Mouse (Mus musculus): Measurements from ENCODE around the gene Ccdc124.
A peak's percentile ranks its signal among the peaks of the same experiment; 100 is the strongest.
"Not testable (repeated sequence)": the region's sequence is repeated elsewhere in the genome, so short reads cannot be mapped to it uniquely, and the experiment has no call there.

The Ccdc124 gene

DNA sequence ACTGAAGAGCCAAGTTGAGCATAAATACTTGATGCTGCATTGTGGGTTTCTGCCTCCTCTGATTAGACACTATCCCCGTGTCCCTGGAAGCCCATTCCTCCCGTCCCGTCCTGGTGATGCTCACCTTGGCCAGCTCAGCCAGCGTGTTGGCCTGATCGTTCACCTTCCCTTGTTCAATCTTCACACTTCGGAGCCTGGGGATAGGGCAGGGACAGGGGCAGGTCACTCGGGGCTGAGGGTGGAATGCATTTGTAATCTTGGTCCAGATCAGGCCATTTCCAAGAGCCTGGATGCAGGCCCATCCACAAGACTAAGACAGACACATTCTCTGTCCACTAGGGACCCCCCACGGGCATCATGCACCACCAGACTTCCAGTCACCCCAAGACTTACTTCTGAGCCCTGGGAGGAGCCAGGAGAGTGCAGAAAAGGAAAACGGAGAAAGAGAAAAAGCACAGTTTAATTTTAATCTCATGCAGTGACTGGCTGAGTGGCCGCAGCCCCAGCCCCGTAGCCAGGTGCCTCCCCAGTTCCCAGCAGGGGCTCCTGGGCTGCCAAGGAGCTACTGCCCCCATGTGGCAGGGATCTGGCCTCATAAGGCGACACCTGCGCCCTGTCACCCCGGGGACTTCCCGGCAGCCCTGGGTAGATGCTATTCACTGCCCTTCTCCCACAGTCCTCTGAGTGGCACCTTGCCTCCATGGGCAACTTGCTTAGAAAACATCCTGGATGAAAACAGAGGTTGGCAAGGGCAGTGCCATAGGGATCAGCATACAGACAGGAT, 27.2 kb downstream of the Ccdc124 start:
- no peak for DNase-seq (ENCODE audit: low spot score)

DNA sequence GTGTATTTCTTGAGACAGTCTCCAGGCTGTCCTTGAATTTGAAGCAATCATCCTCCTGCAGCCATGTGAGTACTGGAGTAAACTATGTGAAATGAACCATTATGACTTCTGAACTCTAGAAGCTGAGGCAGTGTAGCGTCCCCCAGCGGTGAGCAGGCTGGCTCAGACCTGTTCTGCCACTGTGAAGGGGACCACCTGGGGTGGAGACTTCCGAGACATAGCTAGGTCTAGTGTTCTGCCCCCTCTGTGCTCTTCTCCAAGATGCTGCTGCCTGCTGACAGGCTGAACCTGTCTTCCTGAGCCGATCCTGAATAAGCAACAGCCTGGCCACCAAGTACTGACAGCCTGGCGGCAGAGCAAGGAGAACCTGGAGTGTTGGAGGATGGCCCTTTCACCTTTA, 28.6 kb downstream of the Ccdc124 start:
- DNase-seq (ENCODE audit: low spot score): no peak

DNA sequence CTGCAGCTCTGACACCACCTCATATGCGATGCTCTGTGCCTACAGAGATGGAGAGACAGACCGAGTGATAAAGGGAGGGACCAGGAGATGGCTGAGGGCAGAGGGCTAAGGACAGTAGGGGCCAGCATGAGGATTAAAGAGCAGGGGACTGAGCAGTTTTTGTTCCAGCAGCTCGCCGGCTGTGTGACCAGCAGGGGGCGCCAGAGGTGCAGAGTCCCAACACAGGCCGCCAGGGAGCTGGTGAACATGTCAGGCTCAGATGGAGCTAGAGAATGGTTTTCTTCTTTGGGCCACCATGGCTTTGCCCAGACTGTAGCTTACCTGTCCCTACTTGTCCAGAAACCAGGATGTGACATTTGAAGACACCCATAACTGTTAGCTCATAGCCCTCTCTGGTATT, 29.2 kb downstream of the Ccdc124 start:
- DNase-seq (ENCODE audit: low spot score): peak; percentile 89

DNA sequence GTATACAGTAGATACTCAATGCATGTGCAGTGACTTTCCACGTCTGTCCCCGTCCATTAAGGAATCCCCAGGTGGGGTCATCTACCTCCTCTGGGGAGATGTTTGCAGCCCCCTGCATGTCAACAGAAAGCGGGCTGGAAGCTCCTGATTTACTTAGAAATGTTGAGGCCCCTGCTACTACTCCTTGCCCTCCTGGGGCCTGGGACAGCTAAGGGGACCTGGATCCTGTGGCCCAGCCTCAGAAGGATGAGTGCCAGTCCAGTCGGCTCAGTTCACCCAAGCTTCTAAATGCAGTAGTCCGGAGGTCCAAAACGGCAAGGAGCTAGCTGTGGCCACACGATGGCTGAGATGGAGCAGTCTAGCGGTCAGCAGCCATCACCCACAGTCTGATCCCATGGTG, 29.8 kb downstream of the Ccdc124 start:
- no peak for DNase-seq (ENCODE audit: low spot score)

DNA sequence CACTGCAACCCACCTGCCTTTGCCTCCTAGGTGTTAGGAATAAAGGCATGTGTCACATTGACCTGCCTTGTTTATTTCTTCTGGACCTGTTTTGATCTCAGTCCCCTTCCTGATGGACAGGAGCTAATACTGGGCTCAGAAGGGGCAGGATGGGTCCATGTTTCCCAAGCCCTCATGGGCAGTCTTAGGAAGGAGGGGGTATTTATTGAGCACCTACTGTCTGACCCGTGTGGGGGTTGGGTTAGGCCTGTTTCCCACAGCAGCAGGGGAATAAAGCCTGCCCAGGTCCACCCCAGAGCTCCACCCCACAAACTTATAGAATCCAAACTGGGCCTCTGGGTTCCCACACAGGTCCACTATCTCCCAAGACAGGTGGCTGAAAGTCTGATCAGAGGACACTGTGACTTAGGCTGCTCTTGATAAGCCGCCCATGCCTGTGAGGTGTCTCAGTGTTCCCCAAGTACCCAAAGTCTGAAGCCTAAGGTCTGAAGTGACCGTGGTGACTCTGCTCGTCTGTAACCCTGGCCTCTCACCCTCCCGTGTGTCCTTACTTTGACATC, 30.4 kb downstream of the Ccdc124 start:
- DNase-seq (ENCODE audit: low spot score): no peak

DNA sequence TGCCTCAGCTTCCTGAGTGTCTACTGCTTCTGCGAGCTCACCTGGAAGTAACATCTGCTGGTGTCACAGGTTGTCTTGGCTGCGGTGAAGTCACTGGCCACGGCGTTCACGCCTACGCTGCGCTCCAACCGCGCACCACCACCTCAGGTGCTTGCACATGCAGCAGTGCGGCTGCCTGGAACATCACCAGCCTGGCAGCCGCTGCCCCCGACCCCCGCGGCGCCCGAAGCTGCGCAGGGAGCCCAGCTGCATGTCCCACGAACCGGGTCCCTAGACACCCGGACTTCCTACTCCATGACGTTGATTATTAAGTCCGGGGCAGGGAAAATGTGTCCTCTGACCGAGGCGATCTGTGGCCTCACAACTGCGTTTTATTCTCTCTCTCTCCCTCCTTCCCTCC, 31.3 kb downstream of the Ccdc124 start:
- DNase-seq (ENCODE audit: low spot score): no peak

DNA sequence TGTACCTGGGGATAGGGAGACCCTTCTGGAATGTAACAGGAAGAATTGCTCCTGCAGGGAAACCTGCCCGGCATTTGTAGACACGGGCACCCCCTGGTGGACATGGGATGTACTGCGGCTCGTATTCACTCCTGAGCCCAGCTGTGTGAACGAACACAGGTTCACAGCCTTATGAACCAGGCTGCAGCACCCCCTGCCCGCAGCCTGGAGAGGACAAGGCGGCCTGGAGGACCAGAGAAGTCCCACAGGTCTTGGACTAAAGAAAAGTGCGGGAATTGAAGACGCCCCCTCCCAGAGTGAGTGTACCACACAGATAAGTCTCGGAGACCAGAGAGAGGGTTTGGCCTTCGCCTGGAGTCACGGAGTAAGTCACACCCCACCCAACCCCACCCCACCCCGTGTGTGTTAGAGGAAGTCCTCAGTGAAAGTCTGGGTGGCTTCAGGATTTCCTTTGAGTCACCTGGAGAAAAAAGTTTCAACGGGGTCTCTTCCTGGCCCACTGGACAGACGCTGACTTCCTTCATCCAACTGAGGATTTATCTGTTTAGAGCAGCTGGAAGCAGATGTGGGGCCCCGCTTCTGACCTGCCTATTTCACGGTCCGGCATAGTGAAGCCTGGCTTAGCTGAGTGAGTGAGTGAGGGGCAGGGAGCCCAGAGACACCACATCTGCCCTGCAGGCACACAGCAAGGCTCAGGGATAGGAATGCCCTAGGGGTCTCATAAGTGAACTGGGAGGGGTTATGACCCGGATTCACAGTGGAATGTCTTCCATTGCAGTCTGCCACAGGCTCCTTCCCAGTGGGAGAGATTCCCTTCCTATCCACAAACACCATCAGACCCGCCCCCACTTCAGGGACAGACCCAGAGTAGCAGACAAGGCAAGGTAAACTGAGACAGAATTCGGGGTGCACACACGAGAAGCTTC, 32.3 kb downstream of the Ccdc124 start:
- DNase-seq (ENCODE audit: low spot score): peak; percentile 93

DNA sequence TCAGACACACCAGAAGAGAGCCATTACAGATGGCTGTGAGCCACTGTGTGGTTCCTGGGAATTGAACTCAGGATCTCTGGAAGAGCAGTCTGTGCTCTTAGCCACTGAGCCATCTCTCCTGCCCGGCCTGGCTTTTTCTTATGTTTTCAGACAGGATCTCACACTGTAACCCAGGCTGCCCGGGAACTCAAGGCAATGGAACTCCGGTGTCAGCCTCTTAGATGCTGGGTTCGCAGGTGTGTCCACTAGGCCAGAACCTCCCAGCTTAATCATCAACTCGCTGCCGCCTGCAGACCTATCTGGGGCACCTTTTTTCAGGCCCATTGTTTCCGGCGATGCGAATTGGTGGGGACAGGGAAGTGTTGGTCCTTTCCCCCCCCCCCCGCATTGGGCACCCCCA, 33.1 kb downstream of the Ccdc124 start:
- peak; percentile 37 for DNase-seq (ENCODE audit: low spot score)

DNA sequence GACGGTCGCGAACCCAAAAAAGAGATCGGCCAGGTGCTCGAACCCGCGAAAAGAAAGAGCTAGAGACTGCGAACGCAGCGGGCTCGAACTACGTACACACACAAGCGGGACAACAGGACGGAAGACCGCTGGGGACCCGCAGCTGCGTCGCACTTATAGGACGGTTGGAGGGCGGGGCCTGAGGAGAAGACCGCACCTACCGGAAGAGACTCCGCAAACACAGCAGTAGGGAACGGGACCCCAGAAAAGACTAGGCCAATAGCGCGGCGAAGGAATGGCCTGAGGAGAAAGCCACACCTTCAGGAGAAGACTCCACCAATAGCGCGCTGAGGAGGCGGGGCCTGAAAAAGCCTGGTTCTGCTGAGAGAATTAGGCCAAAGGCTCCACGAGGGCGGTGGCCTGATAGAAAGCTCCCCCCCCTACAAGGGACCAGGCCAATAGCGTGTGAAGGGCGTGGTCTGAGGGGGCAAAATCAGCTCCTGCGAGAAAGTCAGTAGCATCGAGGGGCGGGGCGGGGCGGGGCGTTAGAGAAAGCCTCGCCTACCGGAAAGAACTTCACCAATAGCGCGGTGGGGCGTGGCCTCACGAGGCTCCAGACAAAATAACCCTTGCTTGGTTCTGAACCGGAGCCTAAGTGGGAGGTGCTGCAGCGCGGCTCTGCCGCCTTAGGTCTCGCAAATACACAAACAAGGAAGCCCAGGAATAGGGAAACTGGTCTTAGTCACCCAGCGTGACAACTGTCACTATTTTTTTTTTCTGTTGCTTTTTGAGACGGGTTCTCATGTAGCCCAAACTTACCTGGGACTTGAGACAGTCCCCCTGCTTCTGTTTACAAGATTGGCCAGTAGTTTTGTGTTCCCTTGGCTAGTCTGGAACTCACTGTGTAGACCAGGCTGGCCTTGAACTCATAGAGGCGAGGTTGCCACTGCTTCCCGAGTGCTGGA, 34.1 kb downstream of the Ccdc124 start, which contains the start of gene Arrdc2:
Arrdc2 (minus strand) TSS at position 313 of the 944 bp plus-strand sequence.
- peak; percentile 100 for DNase-seq (ENCODE audit: low spot score)

DNA sequence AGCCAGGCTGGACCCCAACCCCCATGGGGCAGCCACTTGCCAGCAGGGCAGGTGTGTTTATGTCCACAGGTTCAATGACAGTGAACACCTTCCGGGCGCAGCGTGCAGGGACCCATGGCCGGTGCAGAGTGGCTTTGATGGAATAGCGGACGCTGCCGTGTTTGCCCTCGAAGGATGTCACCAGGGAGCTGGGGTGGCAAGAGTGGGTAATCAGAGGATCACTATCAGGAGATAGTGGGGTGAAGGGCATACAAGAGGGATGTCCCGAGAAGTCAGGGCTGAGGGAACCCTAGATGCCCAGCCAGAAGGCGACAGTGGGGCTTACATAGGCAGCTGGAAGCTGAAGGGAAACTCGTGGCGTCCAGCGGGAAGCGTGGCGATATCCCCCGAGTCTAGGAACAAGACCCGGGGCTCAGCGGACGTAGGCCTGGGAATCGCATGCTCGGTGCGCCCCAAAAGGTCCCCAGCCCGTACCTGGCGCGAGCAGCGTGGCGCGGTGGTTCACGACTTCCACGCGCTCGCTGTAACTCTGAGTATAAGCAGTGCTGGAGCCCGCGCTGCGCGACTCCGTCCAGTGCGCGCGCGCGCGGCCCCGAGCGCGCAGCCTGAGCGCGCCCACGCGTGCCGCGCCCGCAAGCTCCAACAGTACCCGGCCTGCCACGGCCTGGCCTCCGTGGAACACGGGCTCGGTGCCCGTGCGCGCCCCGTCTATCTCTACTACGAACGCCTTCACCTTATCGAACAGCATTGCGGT, 34.9 kb downstream of the Ccdc124 start:
- no peak for DNase-seq (ENCODE audit: low spot score)

DNA sequence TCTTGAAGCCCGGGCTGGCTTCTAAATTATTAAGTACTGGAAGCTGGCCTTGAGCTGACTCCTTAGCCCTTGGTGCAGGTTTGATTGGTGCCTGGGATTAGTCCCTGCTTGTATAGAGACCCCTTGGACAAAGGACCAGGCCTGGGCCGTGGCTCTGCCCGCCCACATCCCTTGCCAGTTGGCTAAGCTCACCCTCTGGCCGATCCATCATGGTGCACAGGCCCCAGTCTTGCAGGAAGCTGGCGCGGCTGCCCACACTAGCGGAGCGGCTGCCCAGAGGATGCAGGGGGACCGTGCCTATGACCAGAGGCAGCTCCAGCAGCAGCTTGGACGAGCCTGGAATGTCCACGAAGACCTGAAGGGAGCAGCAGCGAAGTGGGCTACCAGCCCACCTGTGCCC, 37.1 kb downstream of the Ccdc124 start:
- no peak for DNase-seq (ENCODE audit: low spot score)

DNA sequence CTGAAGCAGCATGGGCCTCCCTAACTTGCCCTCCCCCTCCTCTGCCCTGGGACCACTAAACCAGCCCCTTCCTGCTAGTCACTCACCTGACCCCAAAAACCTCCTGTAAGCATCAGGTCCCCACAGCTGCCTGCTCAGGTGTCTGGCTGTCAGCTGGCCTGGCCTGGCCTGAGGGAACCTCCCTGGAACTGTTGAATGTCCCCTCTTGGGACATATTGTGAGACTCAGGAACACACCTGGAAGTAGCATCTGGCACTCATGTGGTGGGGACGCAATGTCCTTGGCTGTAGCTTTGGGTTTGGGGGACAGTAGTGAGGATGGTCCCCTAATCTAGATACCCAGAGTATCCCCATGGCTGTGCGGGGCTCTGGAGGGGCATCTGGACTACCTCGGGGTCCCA, 39.7 kb downstream of the Ccdc124 start:
- DNase-seq (ENCODE audit: low spot score): no peak

DNA sequence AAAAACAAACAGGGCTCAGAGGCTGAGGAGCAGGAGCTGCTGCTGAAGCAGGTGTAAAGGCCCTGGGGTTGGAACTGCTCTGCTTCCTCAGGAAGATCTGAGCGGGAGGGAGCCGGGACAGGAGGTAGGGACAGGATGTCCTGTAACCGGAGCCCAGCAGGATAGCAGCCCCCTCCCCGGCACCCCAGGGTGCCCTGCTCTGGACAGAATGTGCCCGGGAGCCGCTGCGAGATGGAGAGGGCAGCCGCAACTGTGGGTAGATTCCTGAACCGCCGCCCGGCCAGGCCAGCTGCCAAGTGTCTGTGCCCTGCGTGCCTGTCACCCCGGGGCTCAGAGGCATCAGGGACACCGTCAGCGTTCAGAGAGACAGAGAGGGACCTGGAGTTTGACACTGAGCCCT, 40.2 kb downstream of the Ccdc124 start:
- no peak for DNase-seq (ENCODE audit: low spot score)

DNA sequence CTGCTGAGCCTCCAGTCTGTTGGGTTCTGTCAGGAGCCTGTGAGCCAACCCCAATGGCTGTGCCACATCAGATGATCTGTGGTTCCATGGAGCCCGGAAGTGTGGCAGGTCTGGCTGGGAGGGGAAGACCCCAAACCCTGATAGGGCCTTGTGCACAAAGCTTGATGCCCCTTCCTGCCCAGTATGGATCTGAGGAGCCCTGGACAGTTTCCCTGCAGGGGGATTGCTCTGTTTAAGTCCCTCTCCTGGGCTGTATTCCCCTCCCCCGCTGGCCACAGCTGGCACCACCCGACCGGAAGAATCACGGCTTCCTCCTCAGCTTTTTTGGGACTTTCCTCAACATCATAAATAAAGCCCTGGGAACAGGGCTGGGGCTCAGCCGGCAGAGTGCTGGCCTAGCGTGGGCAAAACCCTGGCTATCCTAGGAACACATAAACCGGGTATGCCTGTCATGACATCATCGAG, 40.7 kb downstream of the Ccdc124 start:
- no peak for DNase-seq (ENCODE audit: low spot score)

DNA sequence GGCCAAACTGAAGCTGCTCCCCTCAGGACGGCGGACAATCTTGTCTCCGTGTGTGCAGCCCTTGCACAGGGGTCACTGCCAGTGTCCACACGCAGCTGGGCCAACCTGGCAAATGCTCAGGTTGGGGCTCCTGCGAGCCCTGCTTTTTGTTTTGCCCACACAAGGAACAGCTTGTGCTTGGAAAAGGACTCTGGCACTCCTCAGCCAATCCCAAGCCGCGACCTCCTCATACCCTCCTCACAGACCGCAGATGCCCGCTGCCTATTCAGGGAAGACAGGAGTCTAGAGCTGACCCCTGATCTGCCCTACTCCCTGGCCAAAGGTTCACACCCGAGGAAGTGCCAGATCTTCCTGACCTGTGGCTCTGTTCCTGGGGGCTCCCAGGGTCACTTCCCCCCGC, 41.4 kb downstream of the Ccdc124 start:
- no peak for DNase-seq (ENCODE audit: low spot score)

DNA sequence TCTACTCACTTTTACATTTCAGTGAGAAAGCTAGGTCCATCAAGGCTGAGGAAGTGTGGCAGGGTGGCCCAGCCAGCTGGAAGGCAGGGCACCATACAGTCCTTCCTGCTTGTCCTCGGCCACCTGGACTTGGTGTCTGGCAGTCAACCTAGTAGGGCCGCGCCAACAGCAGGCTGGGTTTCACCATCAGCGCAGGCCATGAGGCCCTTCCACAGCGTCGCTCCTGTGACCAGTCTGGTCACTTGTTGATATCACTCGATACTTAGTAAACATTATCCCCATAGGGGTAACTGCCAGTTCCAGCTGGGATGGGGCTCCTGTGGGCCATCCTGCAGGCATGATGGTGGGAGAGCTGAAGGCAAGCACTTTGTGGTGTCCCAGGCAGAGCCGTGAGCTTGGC, 42.2 kb downstream of the Ccdc124 start:
- no peak for DNase-seq (ENCODE audit: low spot score)

DNA sequence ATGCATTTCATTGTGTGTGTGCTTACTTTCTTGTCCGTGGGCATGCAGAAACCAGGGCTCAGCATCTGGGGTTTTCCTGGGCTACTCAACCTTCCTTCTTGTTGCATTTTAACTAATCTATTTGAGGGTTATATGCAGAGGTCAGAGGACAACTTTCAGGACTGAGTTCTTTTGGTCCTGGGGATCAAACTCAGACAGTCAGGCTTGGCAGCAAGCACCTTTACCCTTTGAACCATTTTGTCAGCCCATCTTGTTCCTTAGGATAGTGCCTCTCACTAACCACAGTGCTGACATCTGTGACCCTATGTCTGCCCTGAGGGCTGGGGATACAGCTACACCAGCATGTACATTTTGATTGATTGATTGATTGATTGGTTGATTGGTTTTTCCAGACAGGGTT, 45.9 kb downstream of the Ccdc124 start:
- no peak for DNase-seq (ENCODE audit: low spot score)

DNA sequence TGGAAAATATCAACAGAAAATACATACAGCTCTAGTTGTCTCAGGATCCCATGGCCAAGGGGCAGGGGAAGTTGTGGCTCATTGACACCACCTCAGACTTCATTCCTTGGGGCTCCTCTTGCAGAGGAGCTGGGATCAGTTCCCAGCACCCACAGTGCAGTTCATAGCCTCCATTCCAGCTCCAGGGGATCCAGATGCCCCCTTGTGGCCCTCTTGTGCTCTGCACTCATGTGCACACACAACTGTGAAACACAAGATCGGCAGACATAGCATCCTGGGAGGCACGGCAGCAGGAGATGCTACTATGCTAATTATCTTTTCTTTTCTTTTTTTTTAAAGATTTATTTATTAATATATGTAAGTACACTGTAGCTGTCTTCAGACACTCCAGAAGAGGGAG, 46.7 kb downstream of the Ccdc124 start:
- DNase-seq (ENCODE audit: low spot score): no peak

DNA sequence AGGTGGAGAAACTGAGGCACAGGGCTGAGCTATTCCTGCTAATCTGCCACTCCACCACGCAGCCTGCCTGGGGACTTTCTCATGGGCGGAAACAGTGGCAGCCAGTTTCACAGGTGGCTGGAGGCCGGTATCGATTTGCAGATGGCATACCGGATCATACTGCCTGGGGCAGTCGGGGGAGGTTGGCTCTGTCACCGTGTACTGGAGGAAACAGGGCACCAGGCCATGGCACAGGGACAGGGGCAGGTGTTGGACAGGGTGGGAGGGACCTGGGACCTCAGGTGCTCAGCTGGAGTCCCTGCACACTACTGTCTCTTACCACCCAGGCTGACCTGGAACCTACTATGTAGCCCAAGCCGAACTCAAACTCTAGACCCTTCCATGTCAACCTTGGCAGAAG, 47.9 kb downstream of the Ccdc124 start:
- no peak for DNase-seq (ENCODE audit: low spot score)

DNA sequence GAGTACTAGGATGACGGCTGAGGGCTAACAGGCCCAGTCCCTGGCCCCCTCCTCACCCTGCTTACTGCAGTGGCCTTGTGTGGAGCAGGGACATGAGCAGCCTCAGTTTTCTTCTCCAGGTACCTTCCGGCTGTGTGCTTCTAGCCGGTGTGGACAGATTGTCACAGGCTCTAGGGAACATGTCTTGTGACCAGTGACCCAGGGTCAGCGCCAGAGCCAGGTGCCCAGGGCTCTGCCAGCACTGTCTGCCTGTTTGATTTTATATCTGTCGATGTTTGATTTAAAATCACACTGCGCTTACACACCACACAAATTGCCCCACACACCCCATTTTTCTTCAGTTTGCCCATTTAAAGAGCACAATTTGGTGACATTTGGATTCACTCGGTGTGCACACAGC, 49.9 kb downstream of the Ccdc124 start:
- no peak for DNase-seq (ENCODE audit: low spot score)

DNA sequence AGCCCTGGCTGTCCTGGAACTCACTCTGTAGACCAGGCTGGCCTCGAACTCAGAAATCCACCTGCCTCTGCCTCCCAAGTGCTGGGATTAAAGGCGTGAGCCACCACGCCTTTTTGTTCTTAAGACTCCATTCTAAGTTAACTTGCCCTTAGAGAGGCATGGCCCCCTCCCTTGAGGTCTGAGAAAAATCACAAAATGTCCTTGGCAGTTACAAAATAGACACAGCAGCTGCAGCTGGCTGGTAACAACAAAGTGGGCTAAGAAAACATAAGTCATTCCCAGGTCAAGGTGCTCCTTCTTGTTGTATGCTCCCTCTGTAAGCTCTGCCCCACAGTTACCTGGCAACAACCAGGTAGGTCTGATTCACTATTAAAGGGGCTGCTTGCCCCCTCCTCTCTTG, 51.1 kb downstream of the Ccdc124 start:
- DNase-seq (ENCODE audit: low spot score): not testable (repeated sequence)
